Mouse (Mus musculus) E14TG2a.4 (cell line): ENCODE results near the gene AI837181.

Experiments used
- CTCF ChIP-seq: conservative IDR thresholded peaks from 2 replicates; pipeline ENCODE4 v1.5.1; 2014; ENCODE audit warnings: low read length
- NANOG ChIP-seq: IDR thresholded peaks from 2 replicates; pipeline ENCODE4 v1.6.1; 2014; ENCODE audit warnings: borderline replicate concordance, low read length, mixed read lengths
- POU5F1 ChIP-seq: IDR thresholded peaks from 2 replicates; pipeline ENCODE4 v1.6.1; 2014; ENCODE audit warnings: low read length, borderline replicate concordance

GRCm38 (mm10) chr19:5456922-5457745, 32.2 kb downstream of the AI837181 start:
- no peak for TF ChIP-seq CTCF
- TF ChIP-seq POU5F1 = no peak
- no peak for TF ChIP-seq NANOG
